Mouse (Mus musculus): ENCODE data around the gene Gm20605. TPM values are rescaled to one million over a fixed set of nuclear protein-coding genes. Genes with fewer than 3 reads are reported as not detected.

The Gm20605 gene
- polyA plus RNA-seq, 1 experiment, result 5.4 TPM

- TF ChIP-seq CTCF (IDR thresholded peaks at IDR 0.05; ENCODE audit: low read depth, low read length) (no peak), EP300 (IDR thresholded peaks at IDR 0.05; ENCODE audit: insufficient read depth, low read depth, low read length) (no peak), POLR2A (IDR thresholded peaks at IDR 0.05; ENCODE audit: insufficient read depth, low read length) (no peak)
- peaks cover 1% of the 10 kb centered on the region for H3K4me1 ChIP-seq (ENCODE audit: control insufficient read depth, insufficient read depth, low read length)
- no peak overlapping the region for H3K27ac ChIP-seq (ENCODE audit: insufficient read depth, low read length)
- H3K9me3 ChIP-seq (replicated peaks; ENCODE audit: control insufficient read depth, insufficient read depth, low read length, poor library complexity, severe bottlenecking), result no peaks in the 10 kb centered on the region
- H3K27me3 ChIP-seq (ENCODE audit: control insufficient read depth, insufficient read depth, low read length, poor library complexity, severe bottlenecking), result no peaks in the 10 kb centered on the region
- H3K9ac ChIP-seq (ENCODE audit: low read depth, poor library complexity, severe bottlenecking), result no peak overlapping the region
- no peaks in the 10 kb centered on the region for H3K36me3 ChIP-seq (ENCODE audit: control insufficient read depth, insufficient read depth, low read length, poor library complexity, severe bottlenecking)
- no peak overlapping the region for H3K4me3 ChIP-seq (ENCODE audit: low read depth, low read length)
Observed at GRCm38 (mm10) chr5:137691881-137692280, 62.9 kb downstream of the Gm20605 start.

Other genes with a start within 250 kb of the Gm20605 start
- gene Zan, start 152.1 kb upstream of the Gm20605 start, polyA plus RNA-seq (2011; ENCODE audit: insufficient read depth, insufficient read length, low read depth, missing spikeins), result 0.04 TPM in 1 of 2 replicates, not detected in the other
- gene Pop7, start 126.7 kb upstream of the Gm20605 start, polyA plus RNA-seq (2011; ENCODE audit: insufficient read depth, insufficient read length, low read depth, missing spikeins), result 14.4 and 15.0 TPM in 2 replicates
- gene Gigyf1, start 110.6 kb upstream of the Gm20605 start, polyA plus RNA-seq (2011; ENCODE audit: insufficient read depth, insufficient read length, low read depth, missing spikeins), result 33.5 and 37.9 TPM in 2 replicates
- not detected in 2 replicates for gene Epo, start 95.9 kb upstream of the Gm20605 start, polyA plus RNA-seq (2011; ENCODE audit: insufficient read depth, insufficient read length, low read depth, missing spikeins)
- 208 and 237 TPM in 2 replicates for gene Gnb2, start 95.7 kb upstream of the Gm20605 start, polyA plus RNA-seq (2011; ENCODE audit: insufficient read depth, insufficient read length, low read depth, missing spikeins)
- not detected in 2 replicates for gene Actl6b, start 75.7 kb upstream of the Gm20605 start, polyA plus RNA-seq (2011; ENCODE audit: insufficient read depth, insufficient read length, low read depth, missing spikeins)
- gene Tfr2, start 59.3 kb upstream of the Gm20605 start, polyA plus RNA-seq (2011; ENCODE audit: insufficient read depth, insufficient read length, low read depth, missing spikeins), result 2.3 and 5.4 TPM in 2 replicates
- gene Mospd3, start 28.1 kb upstream of the Gm20605 start, polyA plus RNA-seq (2011; ENCODE audit: insufficient read depth, insufficient read length, low read depth, missing spikeins), result 20.3 and 22.4 TPM in 2 replicates
- gene Pcolce, start 15.4 kb upstream of the Gm20605 start, polyA plus RNA-seq (2011; ENCODE audit: insufficient read depth, insufficient read length, low read depth, missing spikeins), result 49.2 and 60.6 TPM in 2 replicates
- 0.48 and 0.94 TPM in 2 replicates for gene Fbxo24, start 173 bp upstream of the Gm20605 start, polyA plus RNA-seq (2011; ENCODE audit: insufficient read depth, insufficient read length, low read depth, missing spikeins)
- 25.1 and 28.6 TPM in 2 replicates for gene Lrch4, start 54 bp upstream of the Gm20605 start, polyA plus RNA-seq (2011; ENCODE audit: insufficient read depth, insufficient read length, low read depth, missing spikeins)
- 5.0 and 7.9 TPM in 2 replicates for gene Sap25, start 12.2 kb downstream of the Gm20605 start, polyA plus RNA-seq (2011; ENCODE audit: insufficient read depth, insufficient read length, low read depth, missing spikeins)
- gene Irs3, start 16.5 kb downstream of the Gm20605 start, polyA plus RNA-seq (2011; ENCODE audit: insufficient read depth, insufficient read length, low read depth, missing spikeins), result 1.2 and 1.5 TPM in 2 replicates
- 14.8 and 16.0 TPM in 2 replicates for gene Agfg2, start 55.6 kb downstream of the Gm20605 start, polyA plus RNA-seq (2011; ENCODE audit: insufficient read depth, insufficient read length, low read depth, missing spikeins)
- 12.4 and 13.0 TPM in 2 replicates for gene Nyap1, start 112.4 kb downstream of the Gm20605 start, polyA plus RNA-seq (2011; ENCODE audit: insufficient read depth, insufficient read length, low read depth, missing spikeins)
- 47.7 and 53.3 TPM in 2 replicates for gene Tsc22d4, start 116.6 kb downstream of the Gm20605 start, polyA plus RNA-seq (2011; ENCODE audit: insufficient read depth, insufficient read length, low read depth, missing spikeins)
- gene Ppp1r35, start 149.7 kb downstream of the Gm20605 start, polyA plus RNA-seq (2011; ENCODE audit: insufficient read depth, insufficient read length, low read depth, missing spikeins), result 30.3 and 35.4 TPM in 2 replicates
- 21.6 and 24.8 TPM in 2 replicates for gene Mepce, start 158.5 kb downstream of the Gm20605 start, polyA plus RNA-seq (2011; ENCODE audit: insufficient read depth, insufficient read length, low read depth, missing spikeins)
- 15.0 and 15.5 TPM in 2 replicates for gene Zcwpw1, start 158.6 kb downstream of the Gm20605 start, polyA plus RNA-seq (2011; ENCODE audit: insufficient read depth, insufficient read length, low read depth, missing spikeins)
- not detected in 2 replicates for gene Pilra, start 207.1 kb downstream of the Gm20605 start, polyA plus RNA-seq (2011; ENCODE audit: insufficient read depth, insufficient read length, low read depth, missing spikeins)
- not detected in 2 replicates for gene Pilrb1, start 228.9 kb downstream of the Gm20605 start, polyA plus RNA-seq (2011; ENCODE audit: insufficient read depth, insufficient read length, low read depth, missing spikeins)
- gene Pilrb2, start 242.6 kb downstream of the Gm20605 start, polyA plus RNA-seq (2011; ENCODE audit: insufficient read depth, insufficient read length, low read depth, missing spikeins), result not detected in 2 replicates

Data from ES-Bruce4 (cell line).